Mouse (Mus musculus) ES-E14 (cell line): ENCODE measurements around the gene Syce1l. TPM values are rescaled to one million over a fixed set of nuclear protein-coding genes. Genes with fewer than 3 reads are reported as not detected.

Source experiments
- DNase-seq: peaks from one replicate; pipeline ENCODE4 v3.0.0-alpha.2; 2013; ENCODE audit warnings: low read depth, low spot score
- H3K27ac ChIP-seq: 2 replicates; pipeline ENCODE4 v1.5.1; 2012; ENCODE audit warnings: low read depth, mild to moderate bottlenecking, low read length, moderate library complexity, mixed read lengths; ENCODE audit not compliant: poor library complexity, insufficient read depth, severe bottlenecking
- H3K36me3 ChIP-seq: 2 replicates; pipeline ENCODE4 v1.6.1; 2012; ENCODE audit warnings: mild to moderate bottlenecking, low read length, moderate library complexity, mixed read lengths; ENCODE audit not compliant: control insufficient read depth, poor library complexity, insufficient read depth, severe bottlenecking
- H3K4me1 ChIP-seq, 2 experiments: fragments of 150-350 bp in 1 of 2; sonication (generic) in 1 of 2; 2 replicates each; pipeline ENCODE4 v1.6.1; 2012; ENCODE audit warnings: low read length in 2 of 2, mild to moderate bottlenecking in 1 of 2, mixed read lengths in 1 of 2; ENCODE audit not compliant: control insufficient read depth in 2 of 2, insufficient read depth in 2 of 2, poor library complexity in 1 of 2
- H3K4me3 ChIP-seq, 2 experiments: fragments of 150-350 bp in 1 of 2; sonication (generic) in 1 of 2; 2 replicates each; pipeline ENCODE4 v1.5.1; 2012; ENCODE audit warnings: low read length in 2 of 2, low read depth in 1 of 2, mild to moderate bottlenecking in 1 of 2, mixed read lengths in 1 of 2; ENCODE audit not compliant: insufficient read depth in 1 of 2, poor library complexity in 1 of 2, severe bottlenecking in 1 of 2
- H3K9ac ChIP-seq: 2 replicates; pipeline ENCODE4 v1.6.1; 2012; ENCODE audit warnings: low read depth, mild to moderate bottlenecking, low read length, mixed read lengths; ENCODE audit not compliant: poor library complexity, insufficient read depth, severe bottlenecking
- H3K9me3 ChIP-seq: fragments of 150-350 bp; sonication (generic); 2 replicates; pipeline ENCODE4 v1.6.1; 2012; ENCODE audit warnings: low read depth, mild to moderate bottlenecking, low read length; ENCODE audit not compliant: control insufficient read depth, insufficient read depth
- CHD2 ChIP-seq: IDR thresholded peaks from 2 replicates; pipeline ENCODE4 v1.6.1; 2014; ENCODE audit warnings: mild to moderate bottlenecking, low read depth, low read length, inconsistent platforms
- HCFC1 ChIP-seq: IDR thresholded peaks from 2 replicates; pipeline ENCODE4 v1.6.1; 2012; ENCODE audit warnings: low read length, inconsistent platforms, borderline replicate concordance; ENCODE audit not compliant: insufficient read depth
- MAFK ChIP-seq: IDR thresholded peaks from 2 replicates; pipeline ENCODE4 v1.6.1; 2014; ENCODE audit warnings: mild to moderate bottlenecking, low read depth, low read length, inconsistent platforms; ENCODE audit not compliant: insufficient read depth
- ZC3H11A ChIP-seq: IDR thresholded peaks from 2 replicates; pipeline ENCODE4 v1.6.1; 2012; ENCODE audit warnings: low read depth, mild to moderate bottlenecking, inconsistent platforms, low read length, borderline replicate concordance
- ZNF384 ChIP-seq: IDR thresholded peaks from 2 replicates; pipeline ENCODE4 v1.6.1; 2012; ENCODE audit warnings: low read depth, low read length, inconsistent platforms
- in situ Hi-C, 2 experiments: fragments of 600-800 bp; cut with MboI; formaldehyde crosslinking; loops; one replicate each; pipeline ENCODE4 v1.15.1; 2025; ENCODE audit warnings: low sequenced_read_pairs in 2 of 2, inconsistent platforms in 1 of 2; ENCODE audit not compliant: unreplicated experiment in 2 of 2
- total RNA-seq: library from RNA; depleted of rRNA; stranded (reverse); fragments of 300-350 nt; gene quantifications from 2 replicates; pipeline ENCODE4 v1.2.3, GENCODE M21; 2012

Syce1l gene
- total RNA-seq, 1 experiment = not detected

DNA sequence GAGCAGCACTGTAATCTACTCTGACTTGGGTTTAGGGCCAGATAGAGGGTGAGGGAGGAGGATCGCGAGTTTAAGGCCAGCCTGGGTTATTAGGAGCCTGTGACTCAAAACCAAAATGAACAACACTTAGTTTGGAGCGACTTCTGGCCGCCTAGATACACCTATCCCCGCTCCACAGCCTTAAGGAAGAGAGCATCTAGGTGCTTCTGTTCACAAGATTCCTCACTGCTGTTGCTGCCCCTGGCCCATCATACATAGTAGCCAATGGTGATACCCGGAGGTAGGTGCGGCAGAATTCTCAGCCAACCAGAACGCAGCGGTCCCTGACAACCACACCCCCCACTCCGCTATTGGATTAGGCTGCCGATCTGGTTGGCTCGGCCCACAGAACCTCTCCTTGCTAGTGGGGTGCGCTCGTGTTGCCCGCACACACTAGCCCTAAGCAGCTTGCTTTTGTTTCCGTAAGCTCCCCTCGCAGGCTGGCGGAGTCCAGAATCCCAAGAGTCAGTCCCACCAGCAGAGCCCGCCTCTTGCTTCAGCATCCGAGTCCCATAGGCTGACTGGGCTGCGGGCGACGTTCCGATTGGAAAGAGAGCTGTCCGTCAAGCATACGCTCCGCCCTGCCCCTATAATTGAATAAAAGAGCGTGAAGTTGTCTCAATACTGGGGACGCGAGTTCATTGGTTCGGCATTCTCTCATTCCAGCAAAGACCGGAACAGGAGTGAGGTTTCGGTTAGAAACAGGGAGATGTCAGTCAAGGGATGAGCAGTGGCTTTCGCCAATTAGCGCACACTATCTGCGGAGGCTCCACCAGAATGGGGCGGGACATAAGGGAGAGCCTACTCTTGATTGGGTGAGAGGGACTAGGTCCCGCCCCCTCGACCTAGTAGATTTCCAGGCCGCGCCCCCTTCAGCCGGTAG, 8.1 kb upstream of the Syce1l start, which contains the start of gene Mon1b:
TSS of gene Mon1b (plus strand) at position 918 of the 922 bp plus-strand sequence.
- peak; percentile 94 for DNase-seq
- 0 out of 2 replicates have a peak, but pooled peaks cover 6% of the 10 kb centered on the region for H3K36me3 ChIP-seq
- H3K4me3 ChIP-seq = peak within 1 kb of the TSS; percentile 97
- H3K27ac ChIP-seq = peak within 1 kb of the TSS; percentile 82; the same call in 1 of the 2 replicates
- TF ChIP-seq CHD2 (peak; percentile 89), HCFC1 (no peak), ZNF384 (no peak)
- peak within 1 kb of the TSS; percentile 95 for H3K9ac ChIP-seq
- peaks cover 0 to 2% of the 10 kb centered on the region in 2 experiments; a peak in 1 of 4 replicates for H3K4me1 ChIP-seq
- H3K9me3 ChIP-seq = no peaks in the 10 kb centered on the region
- in situ Hi-C loops = no loop called here

DNA sequence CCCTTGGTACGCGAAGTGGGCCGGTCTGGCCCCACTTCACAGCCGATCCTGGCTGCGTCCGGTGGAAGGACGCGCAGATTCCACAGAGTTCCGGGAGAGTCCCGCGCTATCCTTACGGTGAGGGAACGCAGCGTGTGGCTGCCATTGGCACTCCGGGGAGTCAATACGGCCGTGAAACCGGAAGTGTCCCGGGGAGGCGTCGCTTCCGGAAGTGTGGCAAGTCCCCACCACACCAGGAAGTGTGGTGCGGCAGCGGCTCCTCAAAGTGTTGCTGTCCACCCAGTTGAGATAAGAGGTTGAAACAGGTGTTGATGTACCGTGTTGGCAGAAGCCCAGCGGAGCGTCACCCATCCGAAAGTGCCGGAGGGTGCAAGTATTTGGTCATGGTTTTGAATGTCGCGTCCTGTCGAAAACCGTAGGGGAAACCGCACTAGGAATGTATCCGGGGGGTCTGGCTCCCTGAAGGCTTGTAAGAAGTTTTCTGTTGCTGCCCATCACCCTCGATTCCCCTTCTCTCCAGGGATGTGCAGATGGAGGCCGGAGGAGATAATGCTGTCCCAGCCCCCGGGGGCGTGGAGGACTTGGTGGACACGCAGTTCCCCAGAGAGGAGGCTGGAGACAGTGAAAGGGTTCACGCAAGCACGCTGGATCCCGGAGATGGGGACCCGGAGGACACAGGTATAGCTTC, 7.3 kb upstream of the Syce1l start:
- Histone ChIP-seq H3K4me1 (peaks cover 0 to 2% of the 10 kb centered on the region in 2 experiments; a peak in 1 of 4 replicates), H3K4me3 (peak overlapping the region; percentile 97), H3K27ac (peak overlapping the region; percentile 82; the same call in 1 of the 2 replicates), H3K36me3 (0 out of 2 replicates have a peak, but pooled peaks cover 6% of the 10 kb centered on the region), H3K9ac (peak overlapping the region; percentile 95), H3K9me3 (no peaks in the 10 kb centered on the region)
- in situ Hi-C loops = no loop called here
- no peak for TF ChIP-seq MAFK
- peak; percentile 75; the same call in 1 of the 2 replicates for TF ChIP-seq HCFC1
- no peak for TF ChIP-seq ZNF384
- DNase-seq = no peak

DNA sequence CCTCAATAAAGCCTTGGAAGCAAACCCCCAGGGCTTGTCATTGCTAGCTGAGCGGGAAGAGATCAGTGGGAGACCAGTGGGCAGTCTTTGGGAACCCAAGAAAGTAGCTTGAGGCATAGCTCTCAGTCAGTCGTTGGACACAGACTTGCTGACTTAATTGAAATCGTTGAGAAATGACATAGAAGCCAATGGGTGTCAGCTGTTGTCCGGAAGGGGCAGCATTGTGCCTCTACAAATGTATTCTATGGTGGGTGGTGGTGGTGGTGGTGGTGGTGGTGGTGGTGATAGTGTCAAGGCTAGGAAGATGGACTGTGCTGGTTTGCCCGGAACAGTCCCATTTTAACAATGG, 6.8 kb upstream of the Syce1l start:
- peak overlapping the region; percentile 97 for H3K4me3 ChIP-seq
- no peak for DNase-seq
- H3K36me3 ChIP-seq = 0 out of 2 replicates have a peak, but pooled peaks cover 6% of the 10 kb centered on the region
- H3K27ac ChIP-seq = no peak overlapping the region
- peak overlapping the region; percentile 95 for H3K9ac ChIP-seq
- peaks cover 0 to 2% of the 10 kb centered on the region in 2 experiments; a peak in 1 of 4 replicates for H3K4me1 ChIP-seq
- TF ChIP-seq HCFC1 (no peak), ZC3H11A (no peak), CHD2 (no peak), MAFK (no peak), ZNF384 (no peak)
- no peaks in the 10 kb centered on the region for H3K9me3 ChIP-seq
- in situ Hi-C loops = no loop called here

DNA sequence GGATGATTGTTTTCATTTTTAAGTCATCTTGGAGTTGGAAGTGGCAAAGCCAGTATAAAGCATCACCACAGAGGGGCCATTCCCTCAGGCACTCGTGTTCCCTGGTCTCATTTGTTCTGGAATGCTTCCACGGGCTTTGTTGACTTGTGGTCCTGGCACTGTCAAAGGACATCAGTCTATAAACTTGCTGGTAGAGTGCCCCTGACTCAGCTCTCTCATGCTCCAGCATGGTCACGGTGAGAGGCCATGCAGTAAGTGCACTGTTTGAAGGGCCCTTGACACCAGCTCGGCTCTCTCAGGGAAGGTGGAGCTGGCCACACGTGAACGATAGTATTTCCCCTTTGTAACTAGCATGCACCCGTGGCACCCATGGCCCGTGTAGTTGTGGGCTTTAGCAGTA, 2.7 kb upstream of the Syce1l start:
- DNase-seq = no peak
- Histone ChIP-seq H3K36me3 (peaks cover 9% of the 10 kb centered on the region), H3K9me3 (no peaks in the 10 kb centered on the region), H3K9ac (no peak overlapping the region), H3K4me1 (peaks cover 0 to 2% of the 10 kb centered on the region in 2 experiments; a peak in 1 of 4 replicates), H3K4me3 (no peak overlapping the region), H3K27ac (no peak overlapping the region)
- in situ Hi-C loops = no loop called here
- no peak for TF ChIP-seq CHD2
- no peak for TF ChIP-seq HCFC1
- TF ChIP-seq MAFK = no peak
- TF ChIP-seq ZC3H11A = no peak
- no peak for TF ChIP-seq ZNF384
